Mouse (Mus musculus) layer of hippocampus, postnatal 10 days (tissue): Measurements from ENCODE around the gene Efcab11. TPM values are rescaled to one million over a fixed set of nuclear protein-coding genes. Genes with fewer than 3 reads are reported as not detected.

Experiments
- DNase-seq, 2 experiments: peaks; one replicate each; pipeline ENCODE4 v3.0.0; 2021; ENCODE audit warnings: low spot score in 2 of 2
- total RNA-seq, 2 experiments: library from RNA; stranded (reverse); gene quantifications; 2 replicates each; pipeline ENCODE4 v1.2.3; 2021

Gene Efcab11
- total RNA-seq, 2 experiments from 2014 or later: 0.94 to 1.2 TPM

DNA sequence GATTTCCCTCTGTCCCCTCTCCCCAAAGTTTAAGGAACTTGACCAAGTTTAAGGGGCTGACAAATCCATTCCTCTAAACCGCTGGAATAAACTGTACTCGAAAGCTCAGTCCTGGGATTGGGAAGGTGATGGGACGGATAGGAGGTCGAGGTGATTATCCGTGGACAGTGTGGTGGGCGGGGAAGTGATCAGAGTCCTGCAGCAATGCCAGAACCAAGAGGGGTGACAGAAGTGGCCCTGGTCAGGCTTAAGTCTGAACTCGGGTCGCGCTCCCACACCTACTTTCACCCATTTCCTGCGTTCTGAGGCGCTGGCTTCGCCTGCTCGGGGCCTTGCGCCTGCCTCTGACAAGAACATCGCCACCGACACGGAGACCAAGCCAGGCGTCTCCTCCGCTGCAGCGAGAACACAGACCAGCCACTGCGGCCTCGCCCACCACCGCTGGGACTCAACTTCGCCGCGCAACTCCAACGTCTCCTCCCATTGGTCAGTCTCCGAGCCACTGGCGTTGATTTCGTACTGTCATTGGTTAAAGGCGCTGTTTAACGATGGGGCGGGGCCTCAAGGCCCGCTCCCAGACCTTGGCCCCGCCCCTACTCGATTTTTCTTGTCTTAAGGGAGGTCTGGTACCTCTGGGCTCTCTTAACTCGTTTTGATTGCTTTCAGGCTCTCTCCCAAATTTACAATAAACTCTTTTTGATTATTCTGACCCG is 1.1 kb downstream of the Efcab11 start:
- peak; percentile 85 to 87 for DNase-seq

DNA sequence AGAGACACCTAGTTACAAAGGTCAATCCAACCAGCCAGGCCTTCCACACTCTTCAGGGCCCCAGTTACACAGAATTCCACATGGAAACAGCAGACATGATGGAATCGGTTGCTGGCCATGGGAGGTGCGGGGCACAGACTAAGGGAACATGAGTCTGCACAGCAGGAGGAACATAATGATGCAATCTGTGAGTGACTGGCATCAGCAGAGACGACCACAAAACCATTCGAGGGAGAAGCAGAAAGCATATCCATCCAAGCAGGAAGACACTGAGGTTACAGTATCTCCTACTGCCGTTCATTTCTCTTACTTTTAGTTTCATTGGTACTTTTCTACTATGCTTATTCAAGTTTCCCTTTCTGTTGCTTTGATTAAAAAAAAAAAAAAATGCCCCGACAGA is 9.6 kb downstream of the Efcab11 start:
- DNase-seq: no peak

- no peak for DNase-seq
Observed at GRCm38 (mm10) chr12:99873443-99873842, 10.8 kb downstream of the Efcab11 start.

GRCm38 (mm10) chr12:99868821-99869220 is 15.4 kb downstream of the Efcab11 start:
- no peak for DNase-seq

- DNase-seq: no peak
Observed at GRCm38 (mm10) chr12:99864613-99865012, 19.6 kb downstream of the Efcab11 start.

DNA sequence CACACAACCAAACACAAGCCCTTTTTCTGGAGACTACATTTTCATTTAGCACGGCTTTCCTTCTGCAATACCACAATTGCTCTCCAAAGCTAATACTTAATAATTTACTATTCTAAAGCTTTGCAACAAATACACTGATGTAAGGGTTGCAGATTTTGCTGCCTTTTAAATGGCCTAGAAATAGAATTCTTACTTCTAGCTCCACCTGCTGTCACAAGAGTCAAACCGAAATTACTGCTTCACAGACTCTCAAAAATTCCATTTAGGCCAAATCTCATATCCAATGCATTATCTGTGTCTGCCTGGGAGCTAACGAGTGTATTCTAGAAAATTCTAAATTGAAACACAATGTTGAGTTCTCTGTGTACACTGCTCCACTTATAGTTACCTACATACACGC is 23.3 kb downstream of the Efcab11 start:
- no peak for DNase-seq

DNA sequence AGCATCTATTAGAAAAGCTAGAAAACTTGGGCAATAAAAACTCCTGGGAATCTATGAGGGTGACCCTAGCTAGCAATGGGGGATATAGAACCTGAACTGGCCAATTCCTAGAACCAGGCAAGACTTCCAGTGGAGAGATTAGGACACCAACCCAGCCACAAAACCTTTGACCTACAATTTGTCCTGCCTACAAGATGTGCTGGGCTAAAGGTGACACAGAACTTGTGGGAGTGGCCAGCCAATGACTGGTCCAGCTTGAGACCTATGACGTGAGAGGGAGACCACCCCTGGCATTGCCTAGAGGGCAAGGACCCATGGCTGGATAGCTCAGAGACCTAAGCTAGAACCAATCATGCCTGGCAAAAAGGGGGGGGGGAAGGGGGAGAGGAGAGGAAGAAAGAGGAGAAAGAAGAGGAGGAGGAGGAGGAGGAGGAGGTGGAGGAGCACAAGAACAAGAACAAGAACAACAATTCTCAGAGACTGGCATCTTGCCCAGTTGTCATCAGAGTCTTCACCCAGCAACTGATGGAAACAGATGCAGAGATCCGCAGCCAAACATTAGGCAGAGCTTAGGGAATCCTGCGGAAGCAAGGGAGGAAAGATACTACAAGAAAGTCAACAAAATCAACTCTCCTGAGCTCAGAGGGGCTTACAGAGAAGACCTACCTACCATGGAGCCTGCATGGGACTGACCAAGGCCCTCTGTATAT is 24.7 kb downstream of the Efcab11 start:
- DNase-seq: no peak

DNA sequence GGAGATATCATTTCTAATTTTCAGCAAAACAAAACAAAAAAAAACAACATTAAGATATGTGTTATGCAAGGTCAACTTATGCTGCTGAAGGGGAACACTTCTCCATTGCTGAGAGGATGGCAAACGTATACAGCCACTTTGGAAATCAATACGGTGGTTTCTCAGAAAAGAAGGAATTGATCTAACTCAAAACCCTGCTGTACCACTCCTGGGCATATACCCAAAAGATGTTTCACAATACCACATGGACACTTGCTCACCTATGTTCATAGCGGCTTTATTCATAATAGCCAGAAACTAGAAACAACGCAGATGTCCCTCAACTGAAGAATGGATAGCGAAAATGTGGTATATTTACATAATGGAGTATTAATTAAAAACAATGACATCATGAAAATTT is 25.6 kb downstream of the Efcab11 start:
- DNase-seq: no peak

DNA sequence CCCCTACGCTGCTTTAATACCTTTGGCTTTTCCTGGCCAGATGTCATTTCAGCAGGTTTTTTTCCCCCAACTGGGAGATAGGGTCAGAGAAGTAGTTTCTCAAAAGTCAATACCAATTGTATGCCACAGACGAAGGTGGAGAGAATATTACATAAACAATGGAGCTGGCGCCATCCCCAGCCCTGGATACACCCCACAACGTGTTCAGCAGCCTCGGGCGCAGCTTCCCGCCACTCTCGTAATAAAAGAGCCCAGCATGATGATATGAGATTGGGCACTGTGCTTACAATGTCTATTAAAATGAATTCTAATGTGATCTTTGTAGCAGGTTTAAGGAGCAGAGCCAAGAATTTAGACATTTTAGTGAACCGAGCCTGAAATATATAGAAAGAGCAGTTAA is 28.2 kb downstream of the Efcab11 start:
- no peak for DNase-seq

DNA sequence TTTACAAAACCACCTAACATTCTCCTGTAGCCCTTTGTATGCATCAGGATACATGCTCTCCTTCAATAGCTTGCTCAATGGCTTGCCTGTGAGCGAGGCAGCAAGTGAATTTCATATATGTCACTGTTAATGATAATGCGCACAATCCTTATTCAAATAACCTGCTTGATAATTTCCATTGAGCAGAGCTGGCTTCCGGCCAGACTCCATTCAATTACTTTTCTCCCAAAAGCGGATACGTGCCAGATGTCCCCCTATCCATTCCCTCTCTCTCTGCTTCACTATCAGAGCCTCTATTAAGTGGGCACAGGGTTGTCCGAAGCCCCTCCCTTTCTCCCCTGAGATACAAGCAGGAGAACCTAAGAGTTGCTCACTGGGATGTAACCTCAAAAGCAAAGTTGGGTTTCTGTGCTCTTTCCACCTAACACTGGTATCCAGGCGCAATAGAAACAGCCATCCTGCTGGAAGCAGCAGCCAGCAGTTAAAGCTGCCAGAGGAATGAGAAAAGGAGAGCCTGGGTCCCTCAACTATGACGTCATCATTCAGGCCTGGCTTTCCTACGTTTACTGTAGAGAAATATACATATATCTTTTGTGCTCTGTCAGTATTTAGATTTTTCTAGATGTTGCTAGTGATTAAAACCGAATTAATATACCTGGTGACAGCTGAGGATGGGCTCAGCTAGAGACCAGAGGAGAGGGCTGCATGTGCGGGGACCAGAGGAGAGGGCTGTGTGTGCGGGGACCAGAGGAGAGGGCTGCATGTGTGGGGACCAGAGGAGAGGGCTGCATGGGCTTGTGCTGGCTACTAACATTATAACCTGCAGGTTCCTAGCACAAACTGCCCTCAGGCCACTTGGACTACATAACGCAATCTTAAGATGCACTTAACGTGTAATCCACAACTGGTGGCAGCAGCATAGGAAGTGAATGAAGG is 30.6 kb downstream of the Efcab11 start:
- DNase-seq: no peak

- DNase-seq: no peak
Observed at GRCm38 (mm10) chr12:99849996-99850395, 34.2 kb downstream of the Efcab11 start.

- no peak for DNase-seq
Observed at GRCm38 (mm10) chr12:99844951-99845350, 39.3 kb downstream of the Efcab11 start.

- peak in 1 of 2 experiments; percentile 27 for DNase-seq
Observed at GRCm38 (mm10) chr12:99838703-99839102, 45.5 kb downstream of the Efcab11 start.

GRCm38 (mm10) chr12:99838109-99838508 is 46.1 kb downstream of the Efcab11 start:
- no peak for DNase-seq

GRCm38 (mm10) chr12:99837528-99837927 is 46.7 kb downstream of the Efcab11 start:
- DNase-seq: no peak

DNA sequence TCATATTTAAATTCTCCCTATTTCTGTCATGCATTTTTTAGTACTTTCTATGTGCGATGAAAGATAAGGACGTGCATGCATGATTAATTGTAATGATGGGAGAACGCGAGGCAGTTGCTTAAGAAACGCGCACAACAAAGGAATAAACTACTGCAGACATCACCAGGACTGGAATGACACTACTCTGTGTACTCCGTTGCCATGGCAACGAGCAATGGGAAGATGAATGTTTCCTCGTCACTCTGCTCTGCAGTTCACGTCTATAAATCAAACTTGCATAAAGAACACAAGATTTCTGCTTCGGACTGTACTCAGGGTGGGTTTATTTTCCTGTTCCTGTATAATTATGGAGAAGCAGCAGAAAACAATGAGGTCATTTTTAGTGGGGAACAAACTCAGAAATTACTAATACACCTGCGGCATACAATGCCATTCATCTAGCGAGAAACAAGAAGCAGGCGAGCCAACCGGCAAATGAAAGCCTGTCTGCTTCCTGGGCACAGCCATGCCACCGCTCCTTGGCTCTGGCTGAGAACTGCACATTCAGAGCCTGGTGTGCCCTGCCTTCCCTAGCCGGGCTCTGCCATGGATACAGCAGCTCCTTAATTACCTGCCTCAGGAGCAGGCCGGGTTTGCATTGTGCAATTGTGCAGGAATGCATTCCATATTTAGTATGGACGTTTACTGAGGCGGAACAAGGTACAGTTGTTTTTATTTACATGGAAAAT is 47.7 kb downstream of the Efcab11 start:
- peak; percentile 38 to 49 for DNase-seq

- DNase-seq: no peak
Observed at GRCm38 (mm10) chr12:99833476-99833875, 50.8 kb downstream of the Efcab11 start.

GRCm38 (mm10) chr12:99822591-99822990 is 61.6 kb downstream of the Efcab11 start:
- DNase-seq: no peak

- no peak for DNase-seq
Observed at GRCm38 (mm10) chr12:99821309-99821934, 62.8 kb downstream of the Efcab11 start.

GRCm38 (mm10) chr12:99819186-99819974 is 64.9 kb downstream of the Efcab11 start:
- no peak for DNase-seq
